ENCODE assay signal across 28 mouse cellular contexts in the genomic region with DNA sequence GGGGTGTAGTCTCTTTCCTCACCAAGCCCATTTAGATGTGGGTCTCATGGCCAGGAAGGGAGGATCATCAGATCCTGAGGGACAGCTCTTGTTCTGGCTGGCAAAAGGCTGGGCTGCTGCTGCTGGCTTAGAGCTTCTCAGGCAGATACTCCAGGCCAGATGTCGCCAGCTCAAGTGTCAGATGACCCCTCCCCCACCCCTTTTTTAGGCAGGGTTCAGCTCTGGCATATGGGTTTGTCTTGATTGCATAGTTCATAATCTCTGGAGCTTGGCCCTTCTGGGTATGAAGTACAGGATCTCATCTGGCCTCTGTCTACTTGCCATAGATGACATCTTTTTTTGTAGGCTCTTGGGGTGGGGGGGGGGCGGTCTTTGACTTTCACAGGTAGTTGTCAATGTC. TPM values are rescaled to one million over a fixed set of nuclear protein-coding genes. Genes with fewer than 3 reads are reported as not detected.
DNase-seq lines count a peak whose midpoint lies in the region; ATAC-seq lines count a peak whose summit lies in the region.
"Had no signal": no experiment of that assay in that cellular context is flagged by ENCODE, and none has a peak within 500 bp of the region (broad histone marks: within the 10 kb centered on the region; RNA-seq: fewer than 3 reads in every experiment).

No protein-coding gene starts in this region.

- H3K9me3 ChIP-seq in hindbrain, embryonic 16.5 days (ENCODE audit: control insufficient read depth, low read length): no peaks in the 10 kb centered on the region
- no peaks in the 10 kb centered on the region for H3K9me3 ChIP-seq in hindbrain, embryonic 14.5 days (ENCODE audit: control insufficient read depth, low read length)
- no peaks in the 10 kb centered on the region for H3K9me3 ChIP-seq in limb, embryonic 10.5 days (replicated peaks)
- no peaks in the 10 kb centered on the region for H3K9me3 ChIP-seq in forebrain, embryonic 11.5 days (ENCODE audit: control insufficient read depth, low read length)
- H3K9me3 ChIP-seq in midbrain, embryonic 11.5 days (ENCODE audit: control insufficient read depth, low read length): no peaks in the 10 kb centered on the region
- H3K9me3 ChIP-seq: embryonic facial prominence, embryonic 15.5 days; G1E; heart, embryonic 12.5 days; hindbrain, embryonic 15.5 days had no signal

- H3K36me3 ChIP-seq in hindbrain, embryonic 16.5 days (ENCODE audit: control insufficient read depth, insufficient read depth, low read length): no peaks in the 10 kb centered on the region
- no peaks in the 10 kb centered on the region for H3K36me3 ChIP-seq in hindbrain, embryonic 14.5 days (replicated peaks; ENCODE audit: control insufficient read depth, insufficient read depth)
- no peaks in the 10 kb centered on the region for H3K36me3 ChIP-seq in limb, embryonic 10.5 days
- no peaks in the 10 kb centered on the region for H3K36me3 ChIP-seq in forebrain, embryonic 11.5 days (ENCODE audit: control insufficient read depth, insufficient read depth, low read length)
- no peaks in the 10 kb centered on the region for H3K36me3 ChIP-seq in midbrain, embryonic 11.5 days (ENCODE audit: control insufficient read depth, insufficient read depth, low read length)
- H3K36me3 ChIP-seq: embryonic facial prominence, embryonic 15.5 days; G1E; heart, embryonic 12.5 days; hindbrain, embryonic 15.5 days had no signal

- 34% methylated on average over 2 of the region's 2 CpGs for WGBS in hindbrain, embryonic 16.5 days
- WGBS in hindbrain, embryonic 14.5 days: 33% methylated on average over 2 of the region's 2 CpGs
- WGBS in limb, embryonic 10.5 days: 32% methylated on average over 2 of the region's 2 CpGs
- WGBS in forebrain, embryonic 11.5 days: 40% methylated on average over 2 of the region's 2 CpGs
- WGBS in midbrain, embryonic 11.5 days: 52% methylated on average over 2 of the region's 2 CpGs

- no peak overlapping the region for H3K9ac ChIP-seq in hindbrain, embryonic 16.5 days (ENCODE audit: low read depth, low read length)
- no peak overlapping the region for H3K9ac ChIP-seq in hindbrain, embryonic 14.5 days
- H3K9ac ChIP-seq in forebrain, embryonic 11.5 days (ENCODE audit: low read length): no peak overlapping the region
- H3K9ac ChIP-seq in midbrain, embryonic 11.5 days (ENCODE audit: low read length): no peak overlapping the region
- H3K9ac ChIP-seq: embryonic facial prominence, embryonic 15.5 days; heart, embryonic 12.5 days; hindbrain, embryonic 15.5 days; liver, embryonic 14.5 days; lung, embryonic 14.5 days had no signal

- peaks cover 5% of the 10 kb centered on the region for H3K4me1 ChIP-seq in hindbrain, embryonic 16.5 days (ENCODE audit: control insufficient read depth, insufficient read depth, low read depth, low read length)
- H3K4me1 ChIP-seq in hindbrain, embryonic 14.5 days (replicated peaks; ENCODE audit: control insufficient read depth, insufficient read depth, low read length): peaks cover 16% of the 10 kb centered on the region; the same call in 1 of the 2 replicates
- peaks cover 12% of the 10 kb centered on the region for H3K4me1 ChIP-seq in limb, embryonic 10.5 days
- H3K4me1 ChIP-seq in forebrain, embryonic 11.5 days (replicated peaks; ENCODE audit: control insufficient read depth, insufficient read depth, low read length): no peaks in the 10 kb centered on the region
- no peaks in the 10 kb centered on the region for H3K4me1 ChIP-seq in midbrain, embryonic 11.5 days (ENCODE audit: control insufficient read depth, insufficient read depth, low read length)
- H3K4me1 ChIP-seq: embryonic facial prominence, embryonic 15.5 days; megakaryocyte, embryonic 14.5 days had no signal

- no peak overlapping the region for H3K4me3 ChIP-seq in hindbrain, embryonic 16.5 days (ENCODE audit: low read length)
- no peak overlapping the region for H3K4me3 ChIP-seq in hindbrain, embryonic 14.5 days (replicated peaks; ENCODE audit: low read length)
- H3K4me3 ChIP-seq in limb, embryonic 10.5 days: no peak overlapping the region
- no peak overlapping the region for H3K4me3 ChIP-seq in forebrain, embryonic 11.5 days (ENCODE audit: low read depth, low read length)
- no peak overlapping the region for H3K4me3 ChIP-seq in midbrain, embryonic 11.5 days (ENCODE audit: low read depth, low read length)
- H3K4me3 ChIP-seq: embryonic facial prominence, embryonic 15.5 days; heart, embryonic 12.5 days; hindbrain, embryonic 15.5 days; megakaryocyte, embryonic 14.5 days; myocyte had no signal

- no peak overlapping the region for H3K4me2 ChIP-seq in hindbrain, embryonic 16.5 days (ENCODE audit: low read length)
- H3K4me2 ChIP-seq in hindbrain, embryonic 14.5 days (replicated peaks): no peak overlapping the region
- no peak overlapping the region for H3K4me2 ChIP-seq in forebrain, embryonic 11.5 days (ENCODE audit: low read depth, low read length, severe bottlenecking)
- no peak overlapping the region for H3K4me2 ChIP-seq in midbrain, embryonic 11.5 days
- H3K4me2 ChIP-seq: embryonic facial prominence, embryonic 15.5 days; heart, embryonic 12.5 days; hindbrain, embryonic 15.5 days; lung, embryonic 14.5 days had no signal

- DNase-seq in hindbrain, embryonic 14.5 days (ENCODE audit: low spot score): no peak
- peak; percentile 75 for DNase-seq in adipocyte (ENCODE audit: low spot score)
- DNase-seq in embryo, embryonic 11 days: peak; percentile 52
- peak; percentile 36 for DNase-seq in limb, embryonic 10.5 days (ENCODE audit: low spot score)
- DNase-seq in thymus, postnatal 10 days (ENCODE audit: low spot score in 2 of 2): no peak
- no peak for DNase-seq in forebrain, embryonic 11.5 days (ENCODE audit: low spot score)
- DNase-seq in midbrain, embryonic 11.5 days (ENCODE audit: low spot score, missing footprints): no peak
- DNase-seq: adrenal gland, postnatal 10 days; B cell, adult 2 months; cerebellum, adult 2 months; gastrocnemius, postnatal 14 days; heart, adult 18-20 months; heart, postnatal 10 days; lung, embryonic 14.5 days; right cerebral cortex, postnatal 14 days had no signal

- ATAC-seq in hindbrain, embryonic 16.5 days: peak; percentile 24; the same call in 1 of the 2 replicates
- ATAC-seq in hindbrain, embryonic 14.5 days (ENCODE audit: low FRiP score): no peak
- ATAC-seq in forebrain, embryonic 11.5 days (replicated peaks; ENCODE audit: low FRiP score): no peak
- no peak for ATAC-seq in midbrain, embryonic 11.5 days (ENCODE audit: low FRiP score)
- ATAC-seq: forebrain, embryonic 16.5 days; intestine, postnatal 0 days; midbrain, embryonic 16.5 days had no signal

- no peak overlapping the region for H3K27ac ChIP-seq in hindbrain, embryonic 16.5 days (ENCODE audit: low read depth, low read length)
- H3K27ac ChIP-seq in hindbrain, embryonic 14.5 days: no peak overlapping the region
- no peak overlapping the region for H3K27ac ChIP-seq in limb, embryonic 10.5 days
- no peak overlapping the region for H3K27ac ChIP-seq in forebrain, embryonic 11.5 days (ENCODE audit: low read depth, low read length)
- H3K27ac ChIP-seq in midbrain, embryonic 11.5 days (ENCODE audit: low read depth, low read length): no peak overlapping the region
- H3K27ac ChIP-seq: embryonic facial prominence, embryonic 15.5 days; hindbrain, embryonic 15.5 days; liver, embryonic 14.5 days; stomach, postnatal 0 days had no signal

- no peaks in the 10 kb centered on the region for H3K27me3 ChIP-seq in hindbrain, embryonic 16.5 days (replicated peaks; ENCODE audit: control insufficient read depth, insufficient read depth, low read length)
- no peaks in the 10 kb centered on the region for H3K27me3 ChIP-seq in hindbrain, embryonic 14.5 days (ENCODE audit: control insufficient read depth, insufficient read depth, low read length)
- H3K27me3 ChIP-seq in limb, embryonic 10.5 days (ENCODE audit: low read depth, poor library complexity, severe bottlenecking): no peaks in the 10 kb centered on the region
- no peaks in the 10 kb centered on the region for H3K27me3 ChIP-seq in forebrain, embryonic 11.5 days (ENCODE audit: control insufficient read depth, insufficient read depth, low read length)
- no peaks in the 10 kb centered on the region for H3K27me3 ChIP-seq in midbrain, embryonic 11.5 days (ENCODE audit: control insufficient read depth, insufficient read depth, low read length)
- H3K27me3 ChIP-seq: CH12.LX; embryonic facial prominence, embryonic 15.5 days; hindbrain, embryonic 15.5 days had no signal

RNA-seq across cellular contexts. Expression of a gene that starts 19.0 kb away (rescaled TPM):
- 46.7 and 48.6 TPM in 2 replicates for polyA plus RNA-seq in hindbrain, embryonic 16.5 days (2015; fragmentation: Nextera tagmentation; extraction: Ambion mirVana)
- polyA plus RNA-seq in hindbrain, embryonic 14.5 days (2014; fragmentation: Nextera tagmentation; extraction: Ambion mirVana): 51.8 and 53.8 TPM in 2 replicates
- 104 and 106 TPM in 2 replicates for polyA plus RNA-seq in limb, embryonic 10.5 days (2016; fragmentation: Nextera tagmentation; extraction: Ambion mirVana)
- 79.0 and 84.6 TPM in 2 replicates for polyA plus RNA-seq in forebrain, embryonic 11.5 days (2014; fragmentation: Nextera tagmentation; extraction: Ambion mirVana)
- polyA plus RNA-seq in midbrain, embryonic 11.5 days (2014; fragmentation: Nextera tagmentation; extraction: Ambion mirVana): 71.2 and 76.9 TPM in 2 replicates

Comparison
In these comparisons a context has a peak if more than half of its experiments do, and no peak if none do; other contexts are left out.
1. DNase-seq: peak in adipocyte (single experiment), embryo, embryonic 11 days (single experiment) and limb, embryonic 10.5 days (single experiment); none in hindbrain, embryonic 14.5 days (single experiment), thymus, postnatal 10 days (0 of 2), forebrain, embryonic 11.5 days (single experiment) and midbrain, embryonic 11.5 days (single experiment).